Mouse (Mus musculus): Measurements from ENCODE around the gene Zfp110.

DNA sequence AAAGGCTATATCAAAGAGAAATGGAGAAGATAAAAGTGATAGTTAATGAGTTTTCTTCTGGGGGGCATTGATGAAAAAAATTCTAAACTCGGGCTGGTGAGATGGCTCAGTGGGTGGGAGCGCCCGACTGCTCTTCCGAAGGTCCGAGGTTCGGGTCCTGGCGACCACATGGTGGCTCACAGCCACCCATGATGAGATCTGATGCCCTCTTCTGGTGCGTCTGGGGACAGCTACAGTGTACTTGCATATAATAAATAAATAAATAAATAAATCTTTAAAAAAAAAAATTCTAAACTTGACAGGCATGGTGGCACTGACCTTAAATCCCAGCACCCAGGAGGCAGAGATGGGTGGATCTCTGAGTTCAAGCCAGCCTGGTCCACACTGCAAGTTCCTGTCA is 19.0 kb upstream of the Zfp110 start:
- TF ChIP-seq POLR2A (IDR thresholded peaks at IDR 0.05; ENCODE audit: borderline replicate concordance, insufficient read depth, low read length) (no peak), CTCF (IDR thresholded peaks at IDR 0.05; ENCODE audit: borderline replicate concordance, insufficient read depth, low read depth, low read length) (no peak)
